Mouse (Mus musculus) ES-Bruce4 (cell line): Measurements from ENCODE around the gene Msi2.

ENCODE experiments used
- CTCF ChIP-seq: IDR thresholded peaks from one replicate; pipeline ENCODE4 v1.8.1; 2011; ENCODE audit warnings: low read depth, low read length
- EP300 ChIP-seq: IDR thresholded peaks from 2 replicates; pipeline ENCODE4 v1.6.1; 2011; ENCODE audit warnings: low read depth, low read length; ENCODE audit not compliant: insufficient read depth
- POLR2A ChIP-seq: IDR thresholded peaks from one replicate; pipeline ENCODE4 v1.8.1; 2011; ENCODE audit warnings: low read length; ENCODE audit not compliant: insufficient read depth

- TF ChIP-seq CTCF (no peak), POLR2A (no peak), EP300 (no peak)
Measured at GRCm38 (mm10) chr11:88309059-88309700, 409.1 kb downstream of the Msi2 start.
